Mouse (Mus musculus) embryonic fibroblast, embryonic 13.5 days (primary cell): ENCODE results near the gene Gm5269. TPM values are rescaled to one million over a fixed set of nuclear protein-coding genes. Genes with fewer than 3 reads are reported as not detected.

ENCODE experiments used
- H3K27ac ChIP-seq: 2 replicates; pipeline ENCODE4 v1.5.1; 2012; ENCODE audit warnings: low read length, control low read depth, inconsistent platforms; ENCODE audit not compliant: insufficient read depth
- H3K4me1 ChIP-seq: 2 replicates; pipeline ENCODE4 v1.6.1; 2011; ENCODE audit warnings: low read length; ENCODE audit not compliant: control insufficient read depth, insufficient read depth
- H3K4me3 ChIP-seq: 2 replicates; pipeline ENCODE4 v1.5.1; 2011; ENCODE audit warnings: mild to moderate bottlenecking, control low read depth, low read length; ENCODE audit not compliant: insufficient read depth
- CTCF ChIP-seq: IDR thresholded peaks from 2 replicates; pipeline ENCODE4 v1.5.1; 2011; ENCODE audit warnings: mild to moderate bottlenecking, control low read depth, low read length, moderate library complexity, borderline replicate concordance; ENCODE audit not compliant: insufficient read depth
- POLR2A ChIP-seq: IDR thresholded peaks from 2 replicates; pipeline ENCODE4 v1.6.1; 2011; ENCODE audit warnings: low read depth, mild to moderate bottlenecking, control low read depth, low read length, moderate library complexity
- polyA plus RNA-seq: library from polyadenylated mRNA; stranded (reverse); fragments of >200 nt; gene quantifications from 2 replicates; pipeline ENCODE4 v1.2.4, GENCODE M21; 2011; ENCODE audit warnings: low read depth; ENCODE audit not compliant: missing spikeins, insufficient read length

Gm5269 gene
- polyA plus RNA-seq, 1 experiment = not detected

DNA sequence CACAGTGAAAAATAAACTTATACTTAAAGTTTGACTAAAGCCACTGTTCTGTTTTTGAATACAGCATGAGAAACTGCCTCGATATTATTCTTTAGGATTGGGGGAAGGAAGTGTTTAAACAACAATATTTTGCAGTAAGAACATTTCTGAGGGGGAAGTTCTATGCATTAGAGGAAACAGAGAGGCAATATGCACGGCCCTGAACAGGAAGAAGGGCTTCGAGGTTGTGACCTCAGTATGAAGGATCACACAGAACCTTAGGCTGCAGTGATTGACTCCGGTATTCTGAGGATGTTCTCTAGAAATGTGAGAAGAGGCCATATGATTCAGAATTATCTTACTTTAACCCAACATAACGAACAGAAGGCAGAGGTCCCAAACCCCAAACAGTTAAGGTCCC, 24.3 kb downstream of the Gm5269 start:
- Histone ChIP-seq H3K27ac (peak overlapping the region; percentile 1), H3K4me3 (no peak overlapping the region), H3K4me1 (peaks cover 10% of the 10 kb centered on the region)
- TF ChIP-seq CTCF (no peak), POLR2A (no peak)

DNA sequence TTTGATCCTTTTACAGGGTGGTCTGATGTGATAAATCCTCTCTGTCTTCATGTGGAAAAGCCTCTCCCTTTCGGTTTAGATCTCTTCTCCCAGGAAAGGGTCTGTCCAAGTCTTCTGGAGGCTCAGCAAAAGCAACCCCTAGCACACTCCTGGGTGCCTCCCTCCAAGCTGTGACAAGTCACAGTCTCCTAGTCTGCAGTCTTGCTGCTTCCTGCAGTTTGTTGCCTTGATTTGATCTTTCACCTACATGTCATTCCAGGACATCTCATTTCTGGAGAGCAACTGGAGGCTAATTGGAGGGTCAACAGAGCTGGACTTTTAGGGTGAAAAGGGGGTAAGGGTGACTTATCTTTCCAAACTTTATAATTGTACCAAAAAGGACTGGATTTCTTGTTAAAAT, 24.8 kb downstream of the Gm5269 start:
- Histone ChIP-seq H3K4me3 (no peak overlapping the region), H3K4me1 (peaks cover 10% of the 10 kb centered on the region), H3K27ac (peak overlapping the region; percentile 89)
- no peak for TF ChIP-seq CTCF
- no peak for TF ChIP-seq POLR2A

DNA sequence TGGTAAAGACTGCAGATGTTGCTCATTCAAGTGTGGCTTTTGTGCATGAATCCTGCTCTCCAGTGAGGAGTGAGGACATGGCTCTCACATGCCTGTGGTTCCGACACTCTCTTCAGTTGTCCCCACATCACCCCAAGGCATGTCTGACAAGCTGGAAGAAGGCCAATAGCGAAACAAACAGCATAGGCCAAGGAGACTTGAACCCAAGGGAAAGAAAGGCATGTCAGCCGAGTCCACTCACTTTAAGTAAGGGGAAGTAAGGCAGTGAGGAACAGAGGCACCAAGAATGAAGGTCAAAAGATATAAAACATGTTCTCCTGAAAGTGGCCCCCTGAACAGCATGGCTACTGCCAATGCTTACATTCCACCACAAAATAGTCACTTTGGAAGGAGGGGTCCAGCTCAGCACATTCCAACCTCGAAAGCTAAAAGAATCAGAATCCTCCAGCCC, 25.5 kb downstream of the Gm5269 start:
- TF ChIP-seq POLR2A = no peak; the same call in 1 of the 2 replicates
- no peak for TF ChIP-seq CTCF
- H3K27ac ChIP-seq = peak overlapping the region; percentile 76
- no peak overlapping the region for H3K4me3 ChIP-seq
- H3K4me1 ChIP-seq = peaks cover 12% of the 10 kb centered on the region

DNA sequence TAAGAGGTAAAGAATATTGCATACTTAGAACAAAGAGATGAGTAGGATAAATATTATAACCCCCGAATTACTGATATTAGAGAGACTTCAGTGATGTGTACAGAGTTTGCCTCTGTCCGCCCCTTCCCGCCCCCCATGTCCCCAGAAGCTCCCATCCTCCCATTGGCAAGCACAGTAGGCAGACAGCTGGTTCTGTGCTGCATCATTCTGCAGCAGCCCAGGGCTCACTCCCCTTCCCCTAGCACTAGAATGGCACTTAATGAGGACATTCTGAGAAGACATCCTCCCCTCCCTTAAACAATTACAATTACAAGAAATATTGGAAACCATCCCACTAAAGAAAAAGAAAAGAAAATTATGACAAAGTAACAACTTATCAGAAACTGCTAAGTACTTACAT, 26.4 kb downstream of the Gm5269 start:
- TF ChIP-seq CTCF = no peak
- TF ChIP-seq POLR2A = no peak
- Histone ChIP-seq H3K4me1 (peaks cover 14% of the 10 kb centered on the region), H3K27ac (peak overlapping the region; percentile 76), H3K4me3 (no peak overlapping the region)

DNA sequence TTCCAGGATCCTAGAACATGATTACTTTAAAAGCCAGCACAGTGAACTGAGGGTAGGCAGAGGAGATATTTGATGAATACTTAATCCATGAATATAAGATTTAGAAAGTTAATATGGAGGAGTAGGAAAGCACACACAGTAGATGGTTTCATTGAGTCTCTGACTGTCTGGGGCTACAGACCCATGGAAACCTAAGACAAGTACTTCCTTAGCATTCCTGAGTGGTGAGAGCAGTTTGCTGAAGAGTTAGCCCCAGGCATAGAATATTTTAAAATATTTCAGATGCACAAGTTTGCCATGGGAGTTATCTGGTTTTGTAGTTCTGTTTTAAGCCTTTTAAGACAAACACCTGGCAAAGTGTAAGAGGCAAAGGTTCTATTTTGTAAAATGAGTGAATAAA, 28.9 kb downstream of the Gm5269 start:
- Histone ChIP-seq H3K4me3 (no peak overlapping the region), H3K4me1 (peaks cover 14% of the 10 kb centered on the region), H3K27ac (no peak overlapping the region)
- TF ChIP-seq CTCF (no peak), POLR2A (no peak)

DNA sequence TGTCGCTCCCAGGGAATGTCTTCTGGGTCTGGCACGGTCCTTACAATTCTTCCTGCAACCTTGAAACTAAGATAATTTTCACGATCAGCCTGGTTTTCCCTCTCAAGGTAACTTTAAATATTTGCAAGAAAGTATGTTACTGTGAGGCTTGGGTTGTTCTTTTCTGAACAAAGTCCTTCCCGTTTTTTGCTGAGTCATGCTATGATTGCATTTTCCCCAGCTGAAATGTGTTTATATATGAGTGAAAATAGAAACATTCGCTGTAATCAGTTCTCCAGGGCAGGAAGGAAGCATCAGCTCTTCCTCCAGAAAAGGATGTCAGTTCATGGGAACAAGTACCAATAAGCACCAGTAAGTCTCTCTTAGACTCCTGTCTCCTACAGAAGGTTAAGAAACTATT, 29.7 kb downstream of the Gm5269 start:
- H3K27ac ChIP-seq = peak overlapping the region; percentile 57
- TF ChIP-seq POLR2A (no peak), CTCF (no peak)
- peaks cover 13% of the 10 kb centered on the region for H3K4me1 ChIP-seq
- H3K4me3 ChIP-seq = no peak overlapping the region

DNA sequence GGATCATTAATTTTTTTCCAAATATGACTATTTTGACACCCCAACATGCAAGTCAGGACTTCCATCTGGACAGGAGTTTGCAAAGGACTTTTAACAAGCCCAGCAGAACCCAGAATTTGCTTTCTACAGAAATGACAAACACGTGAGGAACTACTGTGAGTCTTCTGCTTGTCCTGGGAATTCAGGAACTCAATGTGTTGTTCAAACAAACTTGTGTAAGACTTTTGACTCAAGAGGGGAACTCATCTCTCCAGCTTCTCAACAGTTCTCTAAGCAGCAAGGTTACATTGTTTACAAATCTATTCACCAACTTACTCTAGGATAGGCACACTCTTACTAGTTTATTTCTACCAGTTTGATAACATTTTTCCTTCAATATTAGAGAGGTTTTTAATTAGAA, 32.0 kb downstream of the Gm5269 start:
- Histone ChIP-seq H3K27ac (no peak overlapping the region), H3K4me1 (peaks cover 4% of the 10 kb centered on the region), H3K4me3 (no peak overlapping the region)
- TF ChIP-seq CTCF (no peak), POLR2A (no peak)

DNA sequence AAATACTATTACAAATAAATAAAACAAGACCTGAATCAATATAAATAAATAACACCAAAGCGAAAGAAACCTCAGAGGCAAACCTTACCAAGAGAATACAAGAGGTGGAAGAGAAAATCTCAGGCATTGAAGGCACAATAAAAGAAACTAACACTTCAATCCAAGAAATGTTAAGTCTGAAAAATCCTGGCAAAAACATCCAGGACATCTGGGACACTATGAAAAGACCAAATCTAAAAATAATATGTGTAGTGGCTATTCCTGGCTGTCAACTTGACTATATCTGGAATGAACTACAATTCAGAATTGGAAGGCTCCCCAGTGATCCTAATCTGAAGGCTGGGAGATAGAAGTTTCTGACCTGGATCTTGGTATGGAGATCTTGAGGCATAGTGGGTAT, 44.6 kb downstream of the Gm5269 start:
- no peak overlapping the region for H3K27ac ChIP-seq
- peaks cover 2% of the 10 kb centered on the region; the same call in 1 of the 2 replicates for H3K4me1 ChIP-seq
- TF ChIP-seq POLR2A (no peak), CTCF (no peak)
- H3K4me3 ChIP-seq = no peak overlapping the region

Other genes starting within 250 kb of the Gm5269 start
- 127 and 146 TPM in 2 replicates for gene Wdr75, start 95.1 kb downstream of the Gm5269 start, polyA plus RNA-seq
- 14.3 and 36.9 TPM in 2 replicates for gene Slc40a1, start 36.2 kb upstream of the Gm5269 start, polyA plus RNA-seq
- gene Dnah7b, start 176.0 kb upstream of the Gm5269 start, polyA plus RNA-seq = 2.2 and 3.1 TPM in 2 replicates